Mouse (Mus musculus) gastrocnemius, postnatal 10 days (tissue): ENCODE measurements around the gene Qdpr. TPM values are rescaled to one million over a fixed set of nuclear protein-coding genes. Genes with fewer than 3 reads are reported as not detected.

ENCODE experiments used
- DNase-seq: peaks from one replicate; pipeline ENCODE4 v3.0.0; 2021; ENCODE audit warnings: mixed read lengths
- total RNA-seq, 2 experiments: library from RNA; stranded (reverse); gene quantifications; 2 replicates each; pipeline ENCODE4 v1.2.3; 2021

Gene Qdpr
- total RNA-seq, 2 experiments from 2014 or later: 106 to 125 TPM

DNA sequence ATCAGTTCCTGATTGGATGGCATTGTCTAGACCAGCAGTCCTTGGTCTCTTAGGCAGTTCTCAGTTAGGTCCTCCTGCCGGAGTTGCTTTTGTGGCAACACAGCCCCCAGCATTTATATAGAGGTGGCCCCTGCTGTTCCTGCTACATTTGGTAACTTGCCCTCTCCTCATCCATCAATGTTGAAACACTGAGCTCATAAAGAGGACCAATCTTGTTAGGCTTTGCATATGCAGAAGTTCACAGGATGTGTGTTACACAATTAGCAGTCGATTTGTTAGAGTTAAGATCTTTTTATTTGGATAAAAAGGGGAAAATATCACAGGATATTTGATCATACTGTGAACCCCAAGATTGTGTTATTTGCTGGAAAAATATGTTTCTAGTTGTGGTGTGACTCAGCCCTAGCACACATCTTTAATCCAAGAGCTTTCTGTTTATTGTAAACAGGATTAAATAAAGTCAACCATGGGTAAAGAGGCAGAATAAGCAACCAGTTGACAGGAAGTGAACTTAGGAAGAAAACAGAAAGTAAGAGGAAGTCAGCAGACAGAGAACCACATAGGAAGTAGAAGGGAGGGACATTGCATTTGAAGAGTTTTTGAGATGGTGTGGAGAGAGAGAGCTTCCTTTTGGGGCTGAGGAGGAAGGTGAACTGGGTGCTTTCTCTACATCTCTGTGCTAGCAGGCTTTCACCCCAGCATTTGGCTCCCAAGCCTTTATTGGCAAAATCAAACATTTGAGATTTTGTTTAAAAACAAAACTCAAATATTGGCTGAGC is 65.8 kb downstream of the Qdpr start:
- DNase-seq: no peak

Other genes with a start within 250 kb of the Qdpr start
- gene Clrn2, start 3.5 kb upstream of the Qdpr start, total RNA-seq: not detected
- 10 to 100 TPM; 70.1 to 84.7 TPM for gene Lap3, start 43.1 kb upstream of the Qdpr start, total RNA-seq
- 10 to 100 TPM; 38.0 to 38.8 TPM for gene Med28, start 70.0 kb upstream of the Qdpr start, total RNA-seq
- gene Fam184b, start 189.4 kb upstream of the Qdpr start, total RNA-seq: 1 to 10 TPM; 2.0 to 2.3 TPM
- 1 to 10 TPM; 4.7 to 7.7 TPM for gene Ncapg, start 219.7 kb upstream of the Qdpr start, total RNA-seq